Mouse (Mus musculus): ENCODE results near the gene Sh3d19.

The Sh3d19 gene

GRCm38 (mm10) chr3:86028658-86029375 is 57.9 kb downstream of the Sh3d19 start:
- DNase-seq (ENCODE audit: low read depth, low spot score) = no peak

GRCm38 (mm10) chr3:86030566-86030965 is 59.7 kb downstream of the Sh3d19 start:
- no peak for DNase-seq (ENCODE audit: low read depth, low spot score)

DNA sequence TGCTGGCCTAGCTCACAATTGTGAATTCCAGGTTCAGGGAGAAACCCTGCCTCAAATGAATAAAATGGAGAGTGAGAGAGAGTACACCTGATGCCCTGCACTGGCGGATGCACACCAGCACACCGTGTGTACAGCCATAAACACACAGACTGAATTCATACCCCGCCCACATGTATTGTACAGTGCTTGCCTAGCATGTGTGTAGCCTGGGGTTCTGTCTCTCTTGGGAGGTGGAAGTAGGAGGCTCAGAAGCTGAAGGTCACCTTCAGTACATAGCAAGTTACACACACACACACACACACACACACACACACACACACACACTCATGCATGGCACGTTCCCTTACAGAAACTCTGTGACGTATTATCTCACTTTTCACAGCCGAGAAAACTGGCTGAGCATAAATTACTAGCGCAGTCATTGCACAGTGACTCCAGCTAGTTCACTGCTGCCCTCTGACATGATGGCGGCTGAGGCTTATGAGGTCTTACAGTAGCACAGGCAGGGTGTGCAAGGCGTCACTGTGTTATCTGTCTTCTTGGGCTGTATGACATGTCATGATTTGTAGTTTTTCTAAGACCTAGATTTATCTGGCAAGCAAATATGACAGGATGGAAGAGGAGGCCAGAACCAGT is 62.7 kb downstream of the Sh3d19 start:
- DNase-seq (ENCODE audit: low read depth, low spot score) = no peak

DNA sequence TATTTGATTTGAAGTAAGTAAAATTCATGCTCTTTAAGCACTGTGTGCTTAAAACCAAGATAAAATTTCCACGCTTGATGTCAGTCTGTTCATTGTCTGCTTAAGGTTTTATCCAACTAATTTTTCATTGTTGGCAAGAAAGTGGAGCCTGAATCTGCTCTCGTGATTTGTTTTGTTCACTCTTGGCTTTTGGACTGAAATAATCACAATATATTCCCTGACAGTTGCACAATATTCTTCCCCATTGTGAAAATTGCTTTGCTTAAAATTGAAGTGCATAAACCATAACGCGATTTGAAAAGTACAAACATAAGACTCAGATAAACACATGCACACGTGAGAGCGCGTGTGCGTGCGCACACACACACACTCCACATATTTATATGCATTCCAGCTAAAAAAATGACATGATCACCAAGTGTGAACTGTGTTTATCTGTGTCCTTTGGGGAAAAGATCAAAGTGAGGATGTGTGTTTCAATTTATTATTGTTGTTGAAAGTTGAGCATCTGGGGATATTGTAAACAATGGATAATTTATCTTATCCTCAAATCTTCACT is 67.1 kb downstream of the Sh3d19 start:
- no peak for DNase-seq (ENCODE audit: low read depth, low spot score)

GRCm38 (mm10) chr3:86038648-86039047 is 67.7 kb downstream of the Sh3d19 start:
- DNase-seq (ENCODE audit: low read depth, low spot score) = no peak

DNA sequence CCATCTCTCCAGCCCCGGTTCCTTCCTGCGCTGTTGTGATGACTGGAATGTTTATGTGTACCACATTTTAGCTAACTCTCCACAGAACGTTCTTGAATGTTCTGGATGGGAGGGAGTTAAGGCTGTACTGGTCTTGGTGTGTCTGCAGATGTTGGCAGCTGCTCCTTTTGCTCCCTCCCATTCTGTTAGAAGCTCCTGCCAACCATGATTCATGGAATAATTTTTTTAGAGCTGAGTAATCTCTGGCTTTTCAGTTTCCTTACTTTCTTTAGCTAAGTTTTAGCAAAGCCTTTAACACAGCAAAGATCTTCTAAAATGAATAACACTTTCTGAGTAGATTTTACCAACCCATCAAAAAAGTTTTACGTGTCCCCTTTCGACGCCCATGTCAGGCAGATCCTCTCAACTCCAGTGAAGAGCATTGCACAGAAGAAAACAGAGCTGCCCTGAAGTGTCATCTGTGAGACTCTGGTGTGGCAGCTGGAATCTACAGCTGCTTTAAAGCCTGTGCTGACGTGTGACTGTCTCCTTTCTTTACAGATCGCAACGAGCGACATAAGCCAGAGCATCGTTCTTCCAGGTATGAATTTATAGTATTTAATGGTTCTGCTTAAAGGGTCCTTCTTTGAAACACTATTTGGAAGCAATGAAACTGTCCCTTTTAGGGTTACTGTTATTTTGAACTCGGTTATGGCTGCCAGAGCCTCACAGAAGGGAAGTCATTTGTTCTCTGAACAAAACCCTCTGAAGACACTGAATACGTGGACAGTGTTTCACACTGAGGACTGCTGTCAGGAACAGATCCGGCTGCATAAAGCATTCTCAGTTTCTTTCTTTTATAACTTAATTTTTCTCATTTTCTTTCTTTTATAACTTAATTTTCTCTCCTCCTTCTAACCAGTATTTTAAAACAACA is 69.6 kb downstream of the Sh3d19 start:
- no peak for DNase-seq (ENCODE audit: low read depth, low spot score)

DNA sequence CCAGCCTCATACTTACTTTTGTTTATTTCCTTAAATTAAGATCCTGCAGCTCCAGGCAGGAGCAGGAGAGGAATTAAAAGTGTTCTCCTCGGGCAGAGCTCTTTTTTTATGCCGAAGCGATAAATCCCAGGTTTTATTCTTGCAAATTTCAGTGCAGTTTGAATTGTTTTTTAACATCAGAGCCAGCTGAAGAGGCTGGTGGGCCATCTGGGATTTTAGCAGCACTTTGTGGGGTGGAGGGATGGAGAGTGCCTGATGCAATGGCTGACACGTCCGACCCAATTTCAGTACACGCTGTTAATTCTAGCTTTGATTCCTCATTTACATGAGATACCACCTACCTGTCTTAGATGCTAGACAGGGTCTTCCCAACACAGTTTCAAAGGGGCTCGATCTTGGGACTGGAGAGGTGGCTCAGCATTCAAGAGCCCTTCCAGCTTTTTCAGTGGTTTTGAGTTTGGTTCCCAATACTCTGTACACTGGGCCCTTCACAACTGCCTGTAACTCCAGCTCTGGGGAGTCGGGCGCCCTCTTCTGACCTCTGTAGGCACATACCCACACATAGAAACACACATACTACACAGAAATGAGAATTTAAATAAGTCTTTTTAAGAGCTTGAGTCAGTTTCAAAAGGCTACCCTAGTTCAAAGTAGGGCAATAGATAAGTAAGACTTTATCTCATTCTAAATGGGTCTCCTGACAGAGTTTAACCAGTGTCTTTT is 76.9 kb downstream of the Sh3d19 start:
- DNase-seq (ENCODE audit: low read depth, low spot score) = no peak

GRCm38 (mm10) chr3:86049041-86049440 is 78.1 kb downstream of the Sh3d19 start:
- no peak for DNase-seq (ENCODE audit: low read depth, low spot score)

GRCm38 (mm10) chr3:86056678-86057077 is 85.8 kb downstream of the Sh3d19 start:
- no peak for DNase-seq (ENCODE audit: low read depth, low spot score)

DNA sequence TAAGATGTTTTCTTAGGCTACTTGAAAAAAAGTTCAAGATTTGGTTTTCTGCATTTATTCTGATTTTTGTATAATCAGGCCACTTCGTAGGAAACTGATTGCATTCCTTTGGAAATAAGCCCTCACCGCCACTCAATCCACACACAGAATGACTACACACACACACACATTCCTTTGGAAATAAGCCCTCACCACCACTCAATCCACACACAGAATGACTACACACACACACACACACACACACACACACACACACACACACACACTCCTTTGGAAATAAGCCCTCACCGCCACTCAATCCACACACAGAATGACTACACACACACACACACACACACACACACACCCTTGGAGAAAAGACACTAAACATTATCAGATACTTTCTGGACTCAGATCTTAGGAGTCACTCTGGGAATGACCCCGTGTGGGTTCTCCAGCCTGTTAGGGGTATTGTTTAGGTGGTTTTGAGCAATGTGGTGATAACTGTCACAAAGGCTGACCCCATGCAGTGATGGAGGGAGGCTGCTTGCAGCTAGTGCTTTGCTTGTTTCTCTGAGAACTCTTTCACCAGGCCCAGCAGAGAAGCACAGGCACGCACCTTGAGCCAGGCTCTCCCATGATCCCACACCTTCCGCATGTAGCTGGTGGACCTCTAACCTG is 86.7 kb downstream of the Sh3d19 start:
- no peak for DNase-seq (ENCODE audit: low read depth, low spot score)

- no peak for DNase-seq (ENCODE audit: low read depth, low spot score)
Observed at GRCm38 (mm10) chr3:86069646-86070250, 98.8 kb downstream of the Sh3d19 start.

DNA sequence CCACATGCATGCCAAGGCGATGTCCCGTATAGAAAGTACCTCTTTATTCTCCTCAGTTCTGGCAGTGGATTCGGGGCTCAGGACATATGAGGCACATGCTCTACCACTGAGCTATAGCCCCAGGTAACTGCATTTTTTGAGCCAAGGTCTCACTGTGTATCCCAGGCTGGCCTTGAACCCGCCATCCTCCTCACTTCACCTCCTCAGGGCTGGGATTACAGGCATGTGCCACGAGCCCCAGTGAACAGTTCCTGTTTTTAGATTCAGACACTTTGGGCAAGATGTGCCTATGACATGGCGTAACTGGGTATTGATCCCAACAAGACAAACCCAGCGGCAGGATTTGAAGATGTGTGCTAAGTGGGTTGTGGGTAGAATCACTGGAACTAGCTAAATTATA is 99.9 kb downstream of the Sh3d19 start:
- no peak for DNase-seq (ENCODE audit: low read depth, low spot score)

- no peak for DNase-seq (ENCODE audit: low read depth, low spot score)
Observed at GRCm38 (mm10) chr3:86072066-86072465, 101.2 kb downstream of the Sh3d19 start.

- DNase-seq (ENCODE audit: low read depth, low spot score) = no peak
Observed at GRCm38 (mm10) chr3:86072889-86073288, 102.0 kb downstream of the Sh3d19 start.

- DNase-seq (ENCODE audit: low read depth, low spot score) = no peak
Observed at GRCm38 (mm10) chr3:86075593-86075992, 104.7 kb downstream of the Sh3d19 start.

DNA sequence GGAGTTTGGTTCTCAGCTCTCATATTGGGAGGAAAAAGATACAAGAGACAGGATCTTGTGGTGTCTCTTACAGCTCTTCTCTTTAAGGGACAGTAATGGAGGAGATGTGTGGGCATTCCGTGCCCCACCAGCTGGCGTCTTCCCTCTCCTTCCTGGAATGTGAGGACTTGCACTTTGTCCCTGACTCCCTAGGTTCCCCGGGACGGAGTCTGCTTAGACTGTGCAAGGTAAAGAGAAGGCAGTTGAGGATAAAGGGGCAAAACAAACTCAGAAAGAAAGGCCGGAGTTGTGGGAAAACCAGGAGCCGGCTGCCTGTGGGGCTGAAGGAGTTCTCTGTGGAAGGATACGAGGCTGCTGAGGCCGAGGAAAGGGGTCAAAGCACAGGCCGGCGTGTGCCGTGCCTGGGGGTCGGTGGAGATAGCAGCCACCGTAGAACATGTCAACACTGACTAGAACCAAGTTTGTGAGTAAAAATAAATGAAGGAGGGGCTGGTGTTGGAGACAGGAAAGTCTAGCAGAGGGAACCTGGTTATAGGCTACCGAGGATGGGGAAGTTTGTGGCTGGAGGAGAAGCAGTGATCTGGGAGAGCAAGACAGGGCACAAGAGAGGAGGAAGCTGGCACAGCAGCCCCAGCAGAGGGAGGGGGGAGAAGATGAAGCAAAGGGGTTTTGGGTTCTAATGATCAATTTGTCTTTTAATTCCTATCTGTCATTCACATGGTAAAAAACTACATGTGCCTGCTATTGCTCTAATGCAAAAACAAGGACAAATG is 105.8 kb downstream of the Sh3d19 start:
- no peak for DNase-seq (ENCODE audit: low read depth, low spot score)

DNA sequence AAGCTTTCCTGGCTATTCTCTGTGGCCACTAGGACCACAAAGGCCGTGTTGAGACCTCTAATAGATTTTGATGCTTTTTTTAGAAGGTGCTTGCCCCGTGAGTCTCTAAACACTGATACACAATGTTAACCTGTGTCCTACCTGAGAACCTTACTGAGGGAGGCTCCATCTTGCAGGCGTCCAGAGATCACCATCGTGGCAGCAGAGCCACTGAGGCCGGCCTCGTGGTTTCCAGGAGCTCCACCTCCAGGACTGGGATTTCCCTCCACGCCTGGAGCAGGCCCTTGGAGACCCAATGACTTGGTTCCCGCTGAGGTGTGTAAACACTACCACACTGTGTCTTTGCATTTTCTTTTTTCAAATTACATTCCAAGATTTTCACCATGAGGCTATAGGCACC is 112.1 kb downstream of the Sh3d19 start:
- no peak for DNase-seq (ENCODE audit: low read depth, low spot score)

DNA sequence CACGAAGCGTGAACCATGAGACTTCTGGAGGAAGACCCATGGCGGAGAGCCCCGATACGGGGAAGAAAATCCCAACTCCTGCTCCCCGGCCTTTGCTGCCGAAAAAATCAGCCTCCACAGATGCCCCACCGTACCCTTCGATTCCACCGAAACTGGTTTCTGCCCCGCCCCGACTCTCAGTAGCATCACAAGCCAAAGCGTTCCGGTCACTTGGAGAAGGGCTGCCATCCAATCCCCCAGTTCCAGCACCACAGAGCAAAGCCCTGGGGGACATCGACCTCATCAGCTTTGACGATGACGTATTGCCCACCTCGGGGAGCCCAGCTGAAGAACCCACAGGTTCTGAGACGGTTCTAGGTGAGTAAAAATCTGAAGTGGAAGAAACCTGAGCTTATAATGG is 114.1 kb downstream of the Sh3d19 start:
- DNase-seq (ENCODE audit: low read depth, low spot score) = no peak

DNA sequence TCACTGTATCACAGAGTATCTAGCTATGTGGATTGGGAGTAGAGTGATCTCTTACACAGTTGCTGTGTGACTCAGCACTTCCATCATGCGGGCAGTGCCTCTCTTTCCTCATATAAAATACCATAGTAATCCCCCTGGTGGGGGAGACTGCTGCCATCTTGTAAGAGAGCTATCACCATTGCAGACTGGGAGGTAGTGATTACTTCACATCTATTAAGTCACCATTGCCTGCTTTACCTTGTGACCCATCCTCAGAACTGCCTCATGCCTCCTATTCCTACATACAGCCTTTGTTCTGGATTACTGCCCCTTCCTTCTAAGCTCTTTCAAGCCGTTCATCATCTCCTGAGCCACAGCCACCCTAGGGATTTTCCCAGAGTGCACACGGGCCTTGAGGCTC is 117.0 kb downstream of the Sh3d19 start:
- no peak for DNase-seq (ENCODE audit: low read depth, low spot score)
